Mouse (Mus musculus) 3T3-L1 (cell line): ENCODE measurements at regions not wholly inside any gene's neighbourhood (a gene's known extent, or its start where the extent isn't known, plus 50 kb on each side); places are given as distances from the start of the nearest gene placed in this dataset.

Experiments used
- DNase-seq: peaks from one replicate; pipeline ENCODE4 v3.0.0-alpha.2; 2015; ENCODE audit warnings: low read depth, low spot score

DNA sequence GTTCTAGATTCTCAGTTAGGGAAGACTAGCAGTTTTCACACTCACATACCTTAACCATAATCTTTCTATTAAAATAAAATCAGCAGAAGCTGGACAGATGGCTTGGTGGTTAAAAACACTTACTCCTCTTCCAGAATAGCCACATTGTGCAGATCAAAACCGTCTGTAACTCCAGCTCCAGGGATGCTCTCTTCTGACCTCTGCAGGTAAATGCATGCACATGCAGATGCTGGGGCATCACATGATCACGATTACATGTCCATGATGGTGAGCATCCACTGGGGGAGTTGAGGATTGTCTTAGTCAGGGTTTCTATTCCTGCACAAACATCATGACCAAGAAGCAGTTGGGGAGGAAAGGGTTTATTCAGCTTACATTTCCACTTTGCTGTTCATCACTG, 184.8 kb upstream of the Srrm4 start:
- peak; percentile 5 for DNase-seq

DNA sequence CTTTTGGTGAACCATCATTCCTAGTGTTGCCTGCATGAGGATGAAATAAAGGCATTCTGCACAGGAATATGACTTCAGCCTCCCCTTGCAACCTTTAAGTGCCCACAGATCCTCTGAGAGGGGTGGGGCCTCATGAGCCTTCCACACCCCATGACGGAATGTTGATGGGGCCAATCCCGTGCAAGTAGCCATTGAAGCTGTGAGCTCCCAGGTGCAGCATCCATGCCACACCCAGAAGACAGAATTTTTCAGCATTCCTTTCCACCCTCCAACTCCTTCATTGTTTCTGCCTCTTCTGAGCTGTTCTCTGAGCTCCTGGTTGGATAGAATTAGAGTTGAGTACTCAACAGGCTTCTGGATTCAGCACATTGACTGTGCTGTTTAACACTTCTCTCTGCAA, 174.6 kb upstream of the Srrm4 start:
- DNase-seq: no peak

DNA sequence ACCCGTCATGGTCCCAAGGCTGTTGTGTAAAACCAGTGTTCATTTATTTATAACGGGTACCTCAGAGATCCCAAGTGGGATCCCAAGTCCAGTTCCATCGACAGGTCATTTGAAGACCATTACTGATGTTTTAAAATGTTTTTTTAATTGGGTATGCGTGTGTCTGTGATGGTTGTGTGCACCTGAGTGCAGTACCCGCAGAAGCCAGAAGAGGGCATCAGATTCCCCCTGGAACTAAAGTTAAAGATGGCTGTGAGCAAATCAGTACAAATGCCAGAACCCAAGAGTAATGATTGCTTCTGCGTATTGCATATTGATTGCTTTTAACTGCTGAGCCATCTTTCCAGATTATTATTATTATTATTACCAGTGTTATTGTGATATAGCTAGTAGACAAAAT, 169.7 kb upstream of the Srrm4 start:
- DNase-seq: no peak

DNA sequence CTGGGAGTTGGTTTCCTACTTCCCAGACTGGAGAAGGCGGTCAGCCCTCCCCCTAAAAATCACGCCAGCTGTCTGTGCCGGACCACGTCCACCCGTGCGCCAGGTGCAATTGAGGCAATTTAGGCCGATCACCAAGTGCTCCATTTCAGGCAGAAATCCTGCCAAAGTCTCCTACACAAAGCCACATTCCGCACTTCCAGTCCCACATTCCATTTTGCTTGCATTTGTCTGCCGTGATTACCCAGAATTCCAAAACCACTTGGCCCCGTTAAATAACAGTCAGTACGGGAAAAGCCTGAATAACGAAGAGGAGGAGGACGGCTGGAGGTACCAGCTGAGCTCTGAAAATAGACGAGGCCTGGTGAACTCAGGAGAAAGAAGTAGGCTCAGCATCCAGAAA, 167.1 kb upstream of the Srrm4 start:
- DNase-seq: no peak

DNA sequence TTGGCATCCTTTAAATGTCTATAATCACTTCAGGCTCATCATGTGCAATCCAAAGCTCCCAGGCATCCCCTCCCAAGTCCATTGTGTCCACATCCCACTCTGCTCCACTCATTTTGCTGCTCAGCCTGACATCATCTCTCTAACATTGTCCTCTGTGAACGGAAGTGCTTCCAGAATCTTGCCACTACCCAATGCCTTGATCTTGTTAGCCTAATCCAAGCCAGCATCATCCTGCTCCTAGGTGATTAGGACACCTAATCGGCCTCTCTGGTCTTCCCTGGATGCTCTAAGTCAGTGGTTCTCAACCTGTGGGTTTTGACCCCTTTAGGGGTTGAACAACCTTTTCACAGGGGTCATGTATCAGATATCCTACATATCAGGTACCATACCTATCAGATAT, 161.3 kb upstream of the Srrm4 start:
- no peak for DNase-seq

DNA sequence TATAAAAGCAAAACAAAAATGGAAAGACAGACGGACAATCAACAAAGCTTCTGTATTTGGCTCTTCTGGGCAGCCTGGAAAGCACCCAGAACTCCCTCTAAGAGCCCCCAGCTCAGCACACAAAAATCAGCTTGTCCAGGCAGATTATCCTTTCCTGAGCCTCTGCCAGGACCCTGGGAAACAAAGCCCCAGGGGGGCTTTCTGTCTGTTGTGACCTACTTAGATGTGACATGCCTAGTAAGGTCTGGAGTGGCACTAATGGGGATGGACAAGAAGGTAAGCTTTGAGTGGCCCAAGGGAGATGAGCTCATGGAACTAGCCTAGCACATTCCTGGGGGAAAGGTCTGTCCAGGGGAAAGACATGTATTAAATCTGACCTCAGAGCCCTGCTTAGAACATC, 160.5 kb upstream of the Srrm4 start:
- DNase-seq: no peak

DNA sequence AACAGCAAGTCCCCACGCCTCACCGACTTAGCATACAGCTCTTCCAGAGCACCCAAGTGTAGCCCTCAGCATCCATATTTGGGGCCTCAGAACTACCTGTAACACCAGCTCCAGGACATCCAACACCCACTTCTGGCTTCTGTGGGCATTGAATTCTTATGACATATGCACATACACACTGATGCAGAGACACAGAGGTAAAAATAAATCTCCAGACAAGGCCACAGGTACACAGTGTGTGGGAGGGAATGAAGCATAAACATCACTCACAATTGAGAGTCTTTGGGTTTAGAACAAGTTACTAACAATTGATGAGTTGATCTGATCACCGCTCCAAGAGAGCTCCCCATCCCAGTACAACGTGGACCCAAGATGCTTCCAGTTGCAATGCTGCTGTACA, 154.2 kb upstream of the Srrm4 start:
- no peak for DNase-seq

DNA sequence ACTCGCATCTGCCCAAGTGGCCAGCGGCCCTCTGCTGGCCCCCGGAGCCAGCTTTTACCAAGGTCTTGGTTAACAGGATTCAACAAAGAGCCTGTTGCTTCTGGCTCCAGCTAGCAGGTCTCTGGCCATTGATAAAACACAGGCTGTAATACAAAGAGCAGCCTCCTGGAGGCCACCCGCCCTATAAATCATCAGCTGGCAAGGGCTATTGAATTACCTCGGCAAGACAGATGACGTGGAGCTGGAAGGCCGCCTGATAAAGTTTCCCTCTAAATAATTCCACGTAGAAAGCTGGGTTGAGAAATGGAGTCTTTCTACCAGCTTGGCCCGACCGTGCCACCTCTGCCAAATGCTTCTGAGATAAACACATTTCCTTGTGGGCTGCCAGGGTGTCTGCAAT, 152.8 kb upstream of the Srrm4 start:
- DNase-seq: no peak

DNA sequence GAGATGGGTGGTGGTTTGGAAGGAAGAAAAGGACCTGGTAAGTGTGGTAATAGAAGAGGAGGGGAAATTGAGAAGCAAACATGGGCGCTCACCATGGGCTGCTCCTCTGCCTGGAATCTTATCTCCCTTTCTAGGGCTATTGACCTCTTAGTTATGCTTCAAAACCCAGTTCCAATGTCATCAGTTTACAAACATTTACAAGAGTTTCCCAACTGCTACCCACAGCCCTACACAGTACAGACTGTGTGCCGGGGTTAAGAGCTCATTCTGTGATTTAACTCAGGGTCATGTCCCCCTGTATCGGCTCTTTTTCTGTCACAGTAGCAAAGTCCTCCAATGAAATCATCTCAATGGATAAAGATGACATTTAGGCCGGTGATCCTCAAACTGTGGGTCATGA, 144.0 kb upstream of the Srrm4 start:
- no peak for DNase-seq

DNA sequence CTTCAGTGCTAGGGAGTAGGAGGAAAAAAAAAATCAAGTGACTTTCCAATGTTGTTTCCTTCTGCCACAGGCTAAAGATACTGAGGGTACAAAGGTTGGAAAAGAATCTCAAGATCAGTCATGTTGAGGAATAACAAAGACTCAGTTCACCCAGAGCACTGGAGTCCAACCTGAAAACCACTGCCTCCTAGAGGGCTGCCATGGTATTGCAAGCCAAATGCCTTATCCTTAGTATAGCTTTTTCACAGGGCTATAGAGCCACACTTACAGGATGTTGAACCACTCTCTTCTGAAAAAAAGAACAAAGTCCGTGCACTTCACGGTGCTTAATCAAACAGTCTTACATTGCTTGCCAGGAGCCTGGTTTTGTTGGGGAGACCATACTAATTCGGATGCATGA, 139.9 kb upstream of the Srrm4 start:
- peak; percentile 6 for DNase-seq

DNA sequence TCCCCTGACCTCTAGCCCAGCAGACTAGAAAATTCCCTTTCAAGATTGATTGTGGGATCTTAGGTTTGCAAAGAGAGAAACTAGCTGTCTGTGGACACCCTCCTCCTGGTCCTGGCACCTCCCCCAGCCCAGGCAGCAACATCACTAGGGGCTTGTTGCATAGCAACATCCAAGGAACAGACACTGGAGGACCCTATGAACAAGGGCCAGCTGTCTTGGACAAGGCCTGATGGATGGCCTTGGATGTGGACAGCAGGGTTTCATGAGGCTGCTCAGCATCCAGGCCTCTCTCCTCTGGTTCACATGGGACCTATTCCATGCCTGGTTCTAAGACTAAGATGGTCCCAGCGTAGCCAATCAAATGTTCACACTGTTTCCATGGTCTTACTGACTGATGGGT, 127.6 kb upstream of the Srrm4 start:
- no peak for DNase-seq

DNA sequence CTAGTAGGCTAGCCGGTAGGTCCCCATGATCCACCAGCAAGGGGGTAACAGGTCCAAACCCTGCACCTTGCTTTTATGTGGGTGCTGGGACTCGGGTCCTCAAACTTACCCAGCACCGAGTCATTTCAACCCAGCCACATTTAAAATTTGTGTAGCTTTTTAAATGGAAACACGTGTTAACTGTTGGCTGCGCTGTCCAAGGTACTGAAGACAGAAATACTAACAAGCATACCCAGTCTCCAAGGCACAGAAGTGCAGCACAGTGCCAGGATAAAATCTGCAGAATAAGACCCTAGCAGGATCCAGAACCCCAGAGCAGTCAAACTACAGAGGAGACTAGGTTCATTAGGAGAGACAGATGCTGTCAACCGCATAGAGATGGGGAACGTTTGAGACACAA, 122.6 kb upstream of the Srrm4 start:
- DNase-seq: peak; percentile 60

DNA sequence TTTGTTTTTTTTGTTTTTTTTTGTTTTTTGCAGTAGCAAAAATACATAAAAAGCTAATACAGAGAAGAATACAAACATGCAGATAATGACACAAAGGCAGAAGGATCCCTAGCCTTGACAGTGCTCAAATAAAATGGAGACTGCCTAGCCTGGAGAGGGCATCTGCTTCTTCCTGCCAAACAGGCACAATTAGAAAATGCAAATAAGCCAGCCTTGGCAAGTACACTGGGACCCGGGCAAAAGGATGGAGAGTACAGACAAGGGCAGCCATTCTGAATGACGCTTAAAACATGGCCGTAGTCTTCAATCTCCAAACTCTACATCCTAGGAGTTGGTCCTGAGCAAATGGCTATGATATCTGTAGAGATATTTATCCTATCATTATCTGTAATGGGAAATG, 120.4 kb upstream of the Srrm4 start:
- no peak for DNase-seq

DNA sequence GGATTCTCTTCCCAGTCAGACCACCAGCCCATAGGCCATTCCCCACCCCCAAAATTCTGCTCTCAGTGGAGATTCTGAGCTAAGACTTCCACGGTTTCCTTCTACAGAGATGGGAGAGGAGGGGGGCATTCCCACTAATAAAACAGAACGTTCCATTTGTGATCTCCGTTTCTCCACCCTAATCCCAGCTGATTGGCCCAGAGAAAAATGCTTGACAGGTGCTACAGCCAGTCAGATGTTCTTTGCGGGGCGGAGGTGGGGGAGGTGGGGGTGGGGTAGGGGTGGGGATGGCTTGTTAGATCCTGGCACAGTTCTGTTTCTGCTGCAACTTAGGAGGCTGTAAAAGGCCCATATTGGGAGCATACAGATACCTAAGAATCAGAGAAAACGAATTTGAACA, 116.9 kb upstream of the Srrm4 start:
- no peak for DNase-seq

DNA sequence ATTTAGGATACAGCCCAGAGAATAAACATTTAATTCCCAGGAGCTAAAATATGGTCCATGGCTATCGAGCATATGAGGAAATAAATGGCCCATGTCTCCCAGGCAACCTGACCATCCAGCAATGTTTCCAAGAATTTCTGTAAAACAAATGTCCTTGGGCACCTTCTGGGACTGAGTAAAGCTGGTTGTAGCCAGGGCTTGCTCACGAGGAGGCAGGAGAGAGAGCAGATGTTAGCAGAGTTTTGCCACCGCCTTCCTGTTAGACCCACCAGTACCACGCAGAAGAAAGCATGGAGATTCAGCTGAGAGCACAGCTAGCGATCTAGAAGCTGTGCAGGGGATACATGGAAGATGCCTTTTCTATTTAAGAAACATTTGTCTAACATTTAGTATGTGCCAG, 70.8 kb upstream of the Srrm4 start:
- DNase-seq: no peak

DNA sequence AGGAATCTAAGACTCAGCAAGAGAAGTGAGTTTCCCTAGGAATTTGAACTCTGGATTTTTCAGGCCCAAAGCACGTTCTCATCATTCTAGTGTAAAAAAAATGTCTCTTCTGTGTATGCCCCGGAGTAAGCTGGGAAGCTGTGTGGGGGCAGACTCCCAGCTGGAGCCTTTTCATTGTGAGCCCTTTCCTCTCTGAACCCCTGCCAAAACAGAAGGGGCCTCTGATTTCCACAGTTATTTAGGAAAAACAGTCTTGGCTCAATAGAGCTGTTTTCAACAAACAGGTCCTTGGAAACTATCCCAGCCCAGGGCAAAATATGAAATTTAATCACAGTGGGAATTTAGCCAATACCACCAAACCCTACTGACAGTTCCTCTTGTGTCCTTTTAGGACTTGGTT, 70.2 kb upstream of the Srrm4 start:
- DNase-seq: no peak

DNA sequence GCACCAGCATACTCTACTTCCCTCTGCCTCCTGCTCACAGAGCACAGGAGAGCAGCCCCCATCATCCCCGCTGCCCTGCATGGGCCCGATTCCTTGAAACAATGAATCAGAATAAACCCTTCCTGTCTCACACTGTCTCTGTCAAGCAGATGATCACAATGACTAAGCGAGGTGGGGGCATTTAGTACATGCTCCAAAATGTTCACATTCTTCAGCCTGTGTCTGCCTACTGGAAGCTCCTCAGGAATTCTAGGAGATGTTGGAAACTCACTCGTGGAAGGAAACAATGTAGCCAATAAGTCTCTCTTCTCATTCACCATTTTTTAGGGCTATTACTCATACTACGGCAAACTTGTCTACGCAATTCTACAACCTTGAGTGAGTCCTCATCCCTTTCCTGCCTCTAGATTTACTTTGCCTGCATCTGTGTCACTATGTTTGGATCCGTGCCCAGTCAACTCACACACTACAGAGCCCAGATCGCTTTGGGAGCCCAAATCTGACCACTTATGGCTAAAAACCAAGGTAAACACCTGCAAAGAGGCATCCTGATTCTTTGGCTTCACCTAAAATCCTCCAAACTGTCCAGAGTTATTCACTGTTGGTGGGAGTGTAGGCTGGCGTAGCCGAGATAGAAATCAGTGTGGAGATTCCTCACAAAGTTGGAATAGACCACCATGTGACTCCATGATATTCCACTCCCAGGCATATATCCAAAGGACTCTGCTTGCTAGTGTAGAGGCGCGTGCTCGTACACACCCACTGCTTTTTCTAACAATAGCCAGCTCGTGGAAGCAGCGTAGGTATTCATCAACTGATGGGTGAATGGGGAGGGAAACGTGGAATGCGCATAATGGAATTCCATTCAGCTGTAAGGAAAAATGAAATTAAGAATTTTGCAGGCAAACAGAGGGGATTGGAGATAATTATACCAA, 63.1 kb upstream of the Srrm4 start:
- DNase-seq: no peak
